Mouse (Mus musculus): ENCODE results near the gene Rere.

DNA sequence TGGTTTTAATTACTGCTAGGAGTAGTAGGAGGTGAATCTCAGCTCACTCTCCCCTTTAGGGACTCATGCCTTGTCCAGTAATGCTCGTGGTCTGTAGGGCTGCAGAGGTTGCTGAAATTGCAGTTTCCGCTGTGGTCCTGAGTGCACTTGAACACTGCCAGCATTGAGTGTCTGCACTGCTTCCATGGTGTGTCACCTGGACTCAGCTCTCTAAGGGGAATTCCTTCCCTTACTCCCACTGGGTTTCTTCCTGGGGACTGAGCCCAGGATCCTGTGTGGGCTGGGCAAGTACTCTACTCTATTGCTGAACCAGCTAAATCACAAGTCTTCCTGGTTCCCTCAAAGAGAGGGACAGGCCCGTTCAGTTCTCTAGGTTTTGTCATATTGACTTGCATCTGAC, 166.1 kb downstream of the Rere start:
- TF ChIP-seq EP300 (IDR thresholded peaks at IDR 0.05) = no peak
- no peak for TF ChIP-seq CTCF (IDR thresholded peaks at IDR 0.05)

Measured in lung, postnatal 0 days (tissue).